Mouse (Mus musculus) kidney, postnatal 0 days (tissue): ENCODE measurements around the gene Apobec3. TPM values are rescaled to one million over a fixed set of nuclear protein-coding genes. Genes with fewer than 3 reads are reported as not detected.
"Not testable (repeated sequence)": the region's sequence is repeated elsewhere in the genome, so short reads cannot be mapped to it uniquely, and the experiment has no call there.

ENCODE experiments used
- ATAC-seq: fragments of 200-750 bp; cut with Nextera tagmentation; replicated peaks from 2 replicates; pipeline ENCODE4 v1.8.0; 2017; ENCODE audit warnings: low read depth, moderate number of reproducible peaks, moderate TSS enrichment, moderate library complexity; ENCODE audit not compliant: low FRiP score
- DNase-seq: peaks from one replicate; pipeline ENCODE4 v3.0.0-alpha.2; 2016; ENCODE audit warnings: low spot score
- H3K27ac ChIP-seq: fragments of 300-500 bp; sonication (generic); 2 replicates; pipeline ENCODE4 v1.5.1; 2014; ENCODE audit warnings: mild to moderate bottlenecking
- H3K27me3 ChIP-seq: fragments of 300-500 bp; sonication (generic); 2 replicates; pipeline ENCODE4 v1.6.1; 2014; ENCODE audit warnings: low read length, mixed read lengths; ENCODE audit not compliant: insufficient read depth
- H3K36me3 ChIP-seq: fragments of 300-500 bp; sonication (generic); 2 replicates; pipeline ENCODE4 v1.6.1; 2014; ENCODE audit warnings: low read length, mixed read lengths; ENCODE audit not compliant: insufficient read depth
- H3K4me1 ChIP-seq: fragments of 300-500 bp; sonication (generic); replicated peaks from 2 replicates; pipeline ENCODE4 v1.6.1; 2014; ENCODE audit warnings: antibody characterized with exemption, low read length, mixed read lengths; ENCODE audit not compliant: insufficient read depth
- H3K4me2 ChIP-seq: fragments of 300-500 bp; sonication (generic); 2 replicates; pipeline ENCODE4 v1.6.1; 2014; ENCODE audit warnings: mild to moderate bottlenecking, low read length, moderate library complexity, mixed read lengths
- H3K4me3 ChIP-seq: fragments of 300-500 bp; sonication (generic); replicated peaks from 2 replicates; pipeline ENCODE4 v1.5.1; 2014; ENCODE audit warnings: low read depth, low read length
- H3K9ac ChIP-seq: fragments of 300-500 bp; sonication (generic); 2 replicates; pipeline ENCODE4 v1.6.1; 2014; ENCODE audit warnings: low read depth, low read length
- H3K9me3 ChIP-seq: fragments of 300-500 bp; sonication (generic); replicated peaks from 2 replicates; pipeline ENCODE4 v1.6.1; 2016; ENCODE audit warnings: low read length, inconsistent platforms, mixed read lengths
- CTCF ChIP-seq: IDR thresholded peaks from 2 replicates; pipeline ENCODE4 v1.5.1; 2016; ENCODE audit warnings: antibody characterized with exemption, low read depth, mild to moderate bottlenecking, moderate library complexity
- WGBS: fragments of 180-500 bp; shearing (Covaris S2); extraction: QIAGEN DNeasy Blood & Tissue Kit; methylation state at CpG from one replicate; pipeline ENCODE4 v1.1.7; 2014; 5-methylcytosine and 5-hydroxymethylcytosine counted together
- polyA plus RNA-seq: library from polyadenylated mRNA; unstranded; fragments of >200 nt; fragmentation: Nextera tagmentation; extraction: Ambion mirVana; gene quantifications from 2 replicates; pipeline ENCODE4 v1.2.1, GENCODE M21; 2015

Apobec3 gene
- polyA plus RNA-seq, 1 experiment from 2014 or later: 26.1 TPM

GRCm38 (mm10) chr15:79933670-79934514 is 42.4 kb downstream of the Apobec3 start:
- H3K9ac ChIP-seq: no peak overlapping the region
- WGBS: 5% methylated on average over 21 of the region's 22 CpGs
- peak overlapping the region; percentile 11; the same call in 1 of the 2 replicates for H3K4me3 ChIP-seq
- ATAC-seq (no peak), DNase-seq (no peak)
- H3K27ac ChIP-seq: no peak overlapping the region
- peaks cover 11% of the 10 kb centered on the region for H3K4me1 ChIP-seq
- H3K36me3 ChIP-seq: no peaks in the 10 kb centered on the region
- TF ChIP-seq CTCF: no peak
- peak overlapping the region; percentile 44 for H3K4me2 ChIP-seq
- 0 out of 2 replicates have a peak, but pooled peaks cover 3% of the 10 kb centered on the region for H3K27me3 ChIP-seq
- H3K9me3 ChIP-seq: no peaks in the 10 kb centered on the region

- Histone ChIP-seq H3K9me3 (no peaks in the 10 kb centered on the region), H3K4me1 (peaks cover 11% of the 10 kb centered on the region), H3K4me3 (no peak overlapping the region), H3K4me2 (peak overlapping the region; percentile 0; the same call in 1 of the 2 replicates), H3K36me3 (no peaks in the 10 kb centered on the region), H3K27me3 (0 out of 2 replicates have a peak, but pooled peaks cover 3% of the 10 kb centered on the region), H3K27ac (no peak overlapping the region), H3K9ac (no peak overlapping the region)
- TF ChIP-seq CTCF: no peak
- DNase-seq (no peak), ATAC-seq (no peak)
- WGBS: 7% methylated on average over 10 of the region's 10 CpGs
Measured at GRCm38 (mm10) chr15:79934776-79935175, 43.3 kb downstream of the Apobec3 start.

GRCm38 (mm10) chr15:79935654-79936373 is 44.4 kb downstream of the Apobec3 start:
- WGBS: 33% methylated on average over 9 of the region's 9 CpGs
- H3K4me3 ChIP-seq: no peak overlapping the region
- 0 out of 2 replicates have a peak, but pooled peaks cover 3% of the 10 kb centered on the region for H3K27me3 ChIP-seq
- H3K27ac ChIP-seq: no peak overlapping the region
- no peak for ATAC-seq
- no peaks in the 10 kb centered on the region for H3K36me3 ChIP-seq
- H3K4me1 ChIP-seq: peaks cover 11% of the 10 kb centered on the region
- no peak for DNase-seq
- no peak overlapping the region for H3K9ac ChIP-seq
- no peak for TF ChIP-seq CTCF
- no peak overlapping the region for H3K4me2 ChIP-seq
- H3K9me3 ChIP-seq: no peaks in the 10 kb centered on the region

GRCm38 (mm10) chr15:79936374-79936751 is 44.9 kb downstream of the Apobec3 start:
- no peak for DNase-seq
- TF ChIP-seq CTCF: no peak
- ATAC-seq: no peak
- Histone ChIP-seq H3K36me3 (no peaks in the 10 kb centered on the region), H3K27ac (no peak overlapping the region), H3K4me2 (no peak overlapping the region), H3K27me3 (0 out of 2 replicates have a peak, but pooled peaks cover 3% of the 10 kb centered on the region), H3K4me1 (peaks cover 11% of the 10 kb centered on the region), H3K9ac (no peak overlapping the region), H3K9me3 (no peaks in the 10 kb centered on the region), H3K4me3 (no peak overlapping the region)
- 74% methylated on average over 7 of the region's 7 CpGs for WGBS

GRCm38 (mm10) chr15:79939020-79939419 is 47.6 kb downstream of the Apobec3 start:
- TF ChIP-seq CTCF: no peak
- ATAC-seq (no peak), DNase-seq (no peak)
- Histone ChIP-seq H3K36me3 (no peaks in the 10 kb centered on the region), H3K9ac (no peak overlapping the region), H3K27me3 (no peaks in the 10 kb centered on the region), H3K4me1 (peaks cover 2% of the 10 kb centered on the region), H3K4me3 (no peak overlapping the region), H3K27ac (no peak overlapping the region), H3K9me3 (no peaks in the 10 kb centered on the region), H3K4me2 (no peak overlapping the region)
- WGBS: 89% methylated on average over 12 of the region's 12 CpGs

- H3K9ac ChIP-seq, H3K27ac ChIP-seq, ATAC-seq, H3K4me1 ChIP-seq, H3K9me3 ChIP-seq, H3K27me3 ChIP-seq, H3K4me2 ChIP-seq, H3K36me3 ChIP-seq, DNase-seq, H3K4me3 ChIP-seq: not testable (repeated sequence)
- WGBS: 88% methylated on average over 5 of the region's 7 CpGs
Measured at GRCm38 (mm10) chr15:79939501-79939900, 48.0 kb downstream of the Apobec3 start.
